Mouse (Mus musculus) testis, postnatal 10 days (tissue): Measurements from ENCODE around the gene Mthfd1l.

ENCODE experiments used
- DNase-seq: peaks from one replicate; pipeline ENCODE4 v3.0.0; 2021; ENCODE audit warnings: low spot score

Gene Mthfd1l

DNA sequence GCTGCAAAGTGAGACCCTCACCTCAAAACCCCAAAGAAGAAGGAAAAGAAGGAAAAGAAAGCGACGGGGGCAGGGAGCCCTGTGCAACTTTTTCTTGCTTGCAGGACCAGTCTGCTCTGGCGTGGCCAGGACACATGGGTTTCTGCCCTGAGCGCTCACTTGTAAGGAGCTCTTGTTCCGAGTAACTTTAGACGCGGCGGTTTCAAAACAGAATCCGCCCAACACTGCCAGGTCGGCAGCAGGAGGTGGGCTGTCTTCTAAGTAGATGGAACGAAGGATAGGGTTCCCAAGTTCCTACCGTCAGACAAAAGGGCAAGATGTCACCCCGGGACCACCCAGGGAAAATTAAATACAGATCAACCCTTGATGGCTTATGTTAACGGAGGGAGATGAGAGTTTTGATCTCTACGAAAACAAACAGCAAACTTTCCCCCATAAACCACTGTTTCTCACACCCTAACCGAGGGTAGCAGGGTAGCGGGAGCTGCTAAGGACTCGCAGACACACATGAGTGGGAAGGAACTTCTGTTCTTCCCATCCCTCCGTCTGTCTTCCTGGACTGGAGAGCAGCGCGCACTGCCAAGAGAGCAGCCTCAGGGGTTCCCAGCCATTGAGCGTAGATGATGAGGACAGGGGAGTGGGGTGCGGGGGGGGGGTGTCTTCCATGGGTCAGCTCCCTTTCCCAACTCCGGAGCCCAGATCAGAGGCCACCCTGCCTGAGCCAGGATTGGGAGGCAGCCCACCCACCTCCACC lies 237.6 kb downstream of the Mthfd1l start:
- DNase-seq: no peak

- no peak for DNase-seq
Measured at GRCm38 (mm10) chr10:4211067-4211447, 238.1 kb downstream of the Mthfd1l start.
